Comparison of ENCODE assay signal across 20 mouse cellular contexts in the genomic region with DNA sequence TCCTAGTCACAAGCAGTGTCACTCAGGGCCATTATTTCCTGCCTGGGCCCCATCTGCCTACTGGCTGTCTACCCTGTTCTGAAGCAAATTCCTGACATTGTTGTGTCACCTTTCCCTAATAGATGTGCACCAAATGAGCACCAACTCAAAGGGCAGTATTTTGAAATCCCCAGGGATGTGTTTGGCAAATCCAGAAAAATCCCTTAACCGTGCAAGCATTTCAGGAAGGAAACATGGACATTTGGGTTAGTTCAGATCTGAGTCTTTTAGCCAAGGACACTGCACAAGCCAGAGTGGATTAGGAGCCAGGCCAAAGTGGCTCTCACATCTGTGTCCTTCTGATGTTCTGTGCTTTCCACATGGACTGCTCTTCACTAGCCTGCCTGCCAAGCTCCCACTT. TPM values are rescaled to one million over a fixed set of nuclear protein-coding genes. Genes with fewer than 3 reads are reported as not detected.
DNase-seq lines count a peak whose midpoint lies in the region; TF ChIP-seq lines count a peak whose summit lies in the region.
"Had no signal": no experiment of that assay in that cellular context is flagged by ENCODE, and none has a peak within 500 bp of the region (broad histone marks: within the 10 kb centered on the region; RNA-seq: fewer than 3 reads in every experiment).

No protein-coding gene starts in this region.

- no peaks in the 10 kb centered on the region for H3K36me3 ChIP-seq in kidney, adult 2 months (ENCODE audit: control insufficient read depth, insufficient read depth, low read length)
- H3K36me3 ChIP-seq: embryonic facial prominence, embryonic 10.5 days; hindbrain, embryonic 12.5 days; limb, embryonic 12.5 days; midbrain, embryonic 13.5 days had no signal

- WGBS in kidney, adult 2 months = 47% methylated on average over 1 of the region's 1 CpGs

- no peak for TF ChIP-seq CTCF in kidney, adult 2 months (conservative IDR thresholded peaks at IDR 0.05; ENCODE audit: insufficient read depth, insufficient read length, low read depth, low read length)

- no peak for TF ChIP-seq POLR2A in kidney, adult 2 months (IDR thresholded peaks at IDR 0.05; ENCODE audit: low read depth, low read length)

- H3K27me3 ChIP-seq in kidney, adult 2 months (replicated peaks; ENCODE audit: control insufficient read depth, insufficient read depth, low read length) = no peaks in the 10 kb centered on the region
- H3K27me3 ChIP-seq: hindbrain, embryonic 12.5 days; limb, embryonic 12.5 days; midbrain, embryonic 13.5 days had no signal

- H3K27ac ChIP-seq in kidney, adult 2 months (ENCODE audit: insufficient read depth, low read depth, low read length) = no peak overlapping the region
- H3K27ac ChIP-seq: hindbrain, embryonic 12.5 days; layer of hippocampus, adult 2 months; limb, embryonic 12.5 days; liver, embryonic 14.5 days; midbrain, embryonic 13.5 days had no signal

- H3K4me3 ChIP-seq in kidney, adult 2 months (ENCODE audit: insufficient read depth, low read depth, low read length) = no peak overlapping the region
- H3K4me3 ChIP-seq: embryonic facial prominence, embryonic 10.5 days; erythroblast, embryonic 14.5 days; hindbrain, embryonic 12.5 days; layer of hippocampus, adult 2 months; limb, embryonic 12.5 days; midbrain, embryonic 13.5 days; myocyte had no signal

- DNase-seq in embryo, embryonic 10 days (ENCODE audit: low spot score) = peak; percentile 11
- DNase-seq in embryo, embryonic 9.5 days (ENCODE audit: extremely low spot score) = no peak
- DNase-seq in kidney, adult 2 months = peak; percentile 73
- no peak for DNase-seq in kidney, postnatal 4 days
- DNase-seq in Muller cell, postnatal 12 days (ENCODE audit: inconsistent ontology term) = peak; percentile 41
- peak; percentile 26 to 37 for DNase-seq in heart, postnatal 36 days
- no peak for DNase-seq in layer of hippocampus, postnatal 36 days
- no peak for DNase-seq in cerebellum, postnatal 36 days
- DNase-seq: adrenal gland, postnatal 10 days; B cell, adult 2 months; cerebellum, adult 9-11 months; thymus, postnatal 4 days had no signal

- intact Hi-C loops in heart, postnatal 36 days (cut with DNase I) = no loop called here

- H3K4me1 ChIP-seq in kidney, adult 2 months (ENCODE audit: control insufficient read depth, insufficient read depth, low read length) = 0 out of 2 replicates have a peak, but pooled peaks cover 3% of the 10 kb centered on the region

RNA-seq across cellular contexts. Expression of gene Fos, which starts 48.0 kb away (rescaled TPM):
- 1.2 and 1.3 TPM in 2 replicates for polyA plus RNA-seq in kidney, adult 2 months (2012; rRNA removed)
- total RNA-seq in heart, postnatal 36 days (2021) = 10 to 100 TPM in 1 of 2 experiments, 1 to 10 TPM in 1; 2.5 to 24.3 TPM
- total RNA-seq in layer of hippocampus, postnatal 36 days (2021) = 10 to 100 TPM; 14.6 to 17.2 TPM

Comparison
In these comparisons a context has a peak if more than half of its experiments do, and no peak if none do; other contexts are left out.
1. DNase-seq: peak in embryo, embryonic 10 days (single experiment), kidney, adult 2 months (single experiment), Muller cell, postnatal 12 days (single experiment) and heart, postnatal 36 days (2 of 2); none in embryo, embryonic 9.5 days (single experiment), kidney, postnatal 4 days (0 of 2), layer of hippocampus, postnatal 36 days (0 of 2) and cerebellum, postnatal 36 days (0 of 2).